Mouse (Mus musculus) kidney, embryonic 15.5 days (tissue): ENCODE results near the gene Socs3. TPM values are rescaled to one million over a fixed set of nuclear protein-coding genes. Genes with fewer than 3 reads are reported as not detected.
A peak's percentile ranks its signal among the peaks of the same experiment; 100 is the strongest.

ENCODE experiments used
- ATAC-seq: fragments of 200-750 bp; cut with Nextera tagmentation; replicated peaks from 2 replicates; pipeline ENCODE4 v1.8.0; 2017; ENCODE audit warnings: moderate TSS enrichment; ENCODE audit not compliant: low FRiP score
- H3K27ac ChIP-seq: fragments of 300-500 bp; sonication (generic); 2 replicates; pipeline ENCODE4 v1.5.1; 2015; ENCODE audit warnings: mild to moderate bottlenecking, inconsistent platforms
- H3K27me3 ChIP-seq: fragments of 300-500 bp; sonication (generic); 2 replicates; pipeline ENCODE4 v1.6.1; 2015; ENCODE audit warnings: inconsistent platforms
- H3K36me3 ChIP-seq: fragments of 300-500 bp; sonication (generic); 2 replicates; pipeline ENCODE4 v1.6.1; 2015; ENCODE audit warnings: inconsistent platforms
- H3K4me1 ChIP-seq: fragments of 300-500 bp; sonication (generic); 2 replicates; pipeline ENCODE4 v1.6.1; 2015; ENCODE audit warnings: inconsistent platforms
- H3K4me2 ChIP-seq: fragments of 300-500 bp; sonication (generic); 2 replicates; pipeline ENCODE4 v1.6.1; 2015; ENCODE audit warnings: moderate library complexity, mild to moderate bottlenecking, inconsistent platforms
- H3K4me3 ChIP-seq: fragments of 300-500 bp; sonication (generic); replicated peaks from 2 replicates; pipeline ENCODE4 v1.5.1; 2015; ENCODE audit warnings: mild to moderate bottlenecking, inconsistent platforms
- H3K9ac ChIP-seq: fragments of 300-500 bp; sonication (generic); 2 replicates; pipeline ENCODE4 v1.6.1; 2015; ENCODE audit warnings: mild to moderate bottlenecking, inconsistent platforms
- H3K9me3 ChIP-seq: fragments of 300-500 bp; sonication (generic); replicated peaks from 2 replicates; pipeline ENCODE4 v1.6.1; 2016; ENCODE audit warnings: inconsistent platforms
- WGBS: fragments of 180-500 bp; shearing (Covaris S2); methylation state at CpG from one replicate; pipeline ENCODE4 v1.1.7; 2015; ENCODE audit warnings: mixed read lengths; 5-methylcytosine and 5-hydroxymethylcytosine counted together
- polyA plus RNA-seq: library from polyadenylated mRNA; unstranded; fragments of >200 nt; fragmentation: Nextera tagmentation; extraction: Ambion mirVana; gene quantifications from 2 replicates; pipeline ENCODE4 v1.2.1, GENCODE M21; 2015

Gene Socs3
- 14.1 and 15.2 TPM in 2 replicates for polyA plus RNA-seq

DNA sequence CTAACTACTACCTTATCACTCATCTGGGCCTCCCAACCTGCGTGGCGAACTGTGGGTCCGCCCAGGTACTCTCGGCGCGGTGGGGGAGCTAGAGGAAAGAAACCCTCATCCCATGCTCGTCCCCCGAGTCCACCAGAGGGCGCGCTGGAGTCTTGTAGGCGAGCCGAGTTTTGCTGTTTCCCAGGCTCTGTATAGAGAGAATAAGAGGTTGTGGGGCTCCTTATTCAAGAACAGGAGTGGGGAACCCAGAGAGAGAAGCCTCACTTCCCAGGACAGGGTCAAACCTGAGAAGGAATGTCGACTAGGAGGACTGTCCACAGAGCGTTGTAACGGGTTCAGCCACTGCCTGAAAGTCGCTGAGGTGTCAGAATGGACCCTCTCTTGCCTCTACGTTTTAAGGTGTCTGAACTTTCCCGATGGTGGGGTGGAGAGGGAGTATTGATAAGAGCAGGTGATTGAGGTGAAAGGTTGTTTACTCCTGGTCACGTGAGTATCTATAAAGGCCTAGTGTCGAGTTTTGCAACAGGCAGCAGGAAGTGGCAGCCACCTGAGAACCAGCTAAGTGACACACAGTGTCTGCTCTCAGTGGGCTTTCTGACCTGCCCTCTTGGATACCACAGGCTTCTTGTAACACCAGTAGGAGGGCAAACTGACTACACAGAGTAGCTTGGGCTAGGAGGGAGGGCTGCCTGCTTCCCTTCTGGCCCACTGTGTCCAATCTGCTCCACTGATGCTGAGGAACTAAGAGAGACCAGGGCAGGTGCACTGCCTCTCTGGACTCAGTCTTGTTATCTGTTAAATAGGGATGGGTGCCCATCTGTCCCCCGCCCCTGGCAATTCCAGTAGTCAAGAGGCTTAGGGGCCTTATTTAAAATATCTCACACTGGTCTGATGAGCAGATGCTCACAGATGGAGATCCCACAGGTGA lies at the start of gene Socs3:
Socs3 (minus strand) TSS at position 103 of the 928 bp plus-strand sequence.
- ATAC-seq, result peak; percentile 26

DNA sequence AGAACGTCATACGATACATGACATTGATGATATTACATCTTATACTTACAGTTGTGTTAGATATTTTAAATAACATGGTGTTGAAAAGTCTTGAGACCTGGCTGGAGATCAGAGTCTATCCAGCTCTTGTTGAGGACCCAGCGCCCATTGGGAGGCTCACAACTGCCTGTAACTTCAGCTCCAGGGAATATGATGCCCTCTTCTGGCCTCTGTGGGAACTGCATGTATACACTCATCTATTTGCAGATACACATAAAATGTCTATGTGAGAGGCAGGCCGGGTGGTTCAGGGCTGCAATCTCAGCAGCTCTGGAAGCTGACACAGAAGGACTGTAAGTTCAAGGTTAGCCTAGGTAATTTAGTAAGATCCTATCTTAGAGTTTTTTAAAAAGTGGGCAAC lies 48.5 kb upstream of the Socs3 start:
- Histone ChIP-seq H3K9ac (no peak overlapping the region), H3K27me3 (no peaks in the 10 kb centered on the region), H3K4me3 (no peak overlapping the region), H3K27ac (no peak overlapping the region), H3K4me1 (peaks cover 14% of the 10 kb centered on the region), H3K4me2 (no peak overlapping the region), H3K9me3 (no peaks in the 10 kb centered on the region), H3K36me3 (peaks cover 61% of the 10 kb centered on the region)
- WGBS, result 98% methylated on average over 4 of the region's 4 CpGs
- ATAC-seq, result no peak

More for the DNA sequence above, at the start of gene Socs3:
- Histone ChIP-seq H3K4me3 (peak within 1 kb of the TSS; percentile 75), H3K4me1 (peaks cover 71% of the 10 kb centered on the region), H3K9ac (peak within 1 kb of the TSS; percentile 70), H3K36me3 (peaks cover 9% of the 10 kb centered on the region), H3K9me3 (no peaks in the 10 kb centered on the region), H3K27ac (peak within 1 kb of the TSS; percentile 97), H3K27me3 (peaks cover 20% of the 10 kb centered on the region), H3K4me2 (peak within 1 kb of the TSS; percentile 89)
- 11% methylated on average over 21 of the region's 21 CpGs for WGBS

DNA sequence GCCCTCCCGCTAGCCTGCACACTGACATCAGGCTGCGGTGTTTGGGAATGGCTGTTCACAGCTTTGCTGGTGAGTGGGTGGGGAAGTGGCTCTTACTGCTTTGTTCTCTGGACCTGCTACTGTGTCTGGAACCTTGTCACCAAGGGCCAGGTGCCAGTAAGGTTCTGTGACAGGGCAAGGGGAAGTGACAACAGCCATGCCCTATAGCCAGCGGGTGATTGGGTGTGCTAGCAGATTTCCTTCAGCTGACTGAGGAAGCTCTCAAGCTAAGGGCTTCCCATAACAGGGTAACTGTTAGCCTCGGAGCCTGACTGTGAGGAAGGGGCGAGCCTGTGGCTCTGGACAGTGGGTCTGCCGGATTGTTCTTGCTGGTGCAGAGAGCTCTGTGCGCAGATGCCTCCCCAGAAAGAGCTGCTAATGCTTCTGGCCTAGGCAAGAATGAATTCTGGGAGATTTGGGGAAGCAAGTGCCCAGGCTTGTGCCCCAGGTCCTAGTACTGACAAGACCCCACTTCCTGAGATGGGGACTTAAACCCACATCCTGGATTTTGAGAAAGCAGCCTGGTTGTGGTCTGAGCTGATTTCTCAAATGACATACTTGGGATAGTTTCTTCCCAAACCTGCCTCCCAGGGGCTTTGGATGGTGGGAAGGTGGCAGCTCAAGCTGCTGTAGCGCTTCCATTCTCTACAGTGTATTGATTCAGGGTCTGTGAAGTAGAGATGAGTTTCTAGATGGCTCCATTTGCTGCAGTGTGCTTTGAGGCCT lies 45.7 kb upstream of the Socs3 start:
- Histone ChIP-seq H3K9ac (no peak overlapping the region), H3K27ac (no peak overlapping the region), H3K27me3 (no peaks in the 10 kb centered on the region), H3K4me1 (peaks cover 28% of the 10 kb centered on the region), H3K4me3 (no peak overlapping the region), H3K4me2 (no peak overlapping the region), H3K9me3 (no peaks in the 10 kb centered on the region), H3K36me3 (peaks cover 46% of the 10 kb centered on the region)
- 94% methylated on average over 8 of the region's 8 CpGs for WGBS
- no peak for ATAC-seq

DNA sequence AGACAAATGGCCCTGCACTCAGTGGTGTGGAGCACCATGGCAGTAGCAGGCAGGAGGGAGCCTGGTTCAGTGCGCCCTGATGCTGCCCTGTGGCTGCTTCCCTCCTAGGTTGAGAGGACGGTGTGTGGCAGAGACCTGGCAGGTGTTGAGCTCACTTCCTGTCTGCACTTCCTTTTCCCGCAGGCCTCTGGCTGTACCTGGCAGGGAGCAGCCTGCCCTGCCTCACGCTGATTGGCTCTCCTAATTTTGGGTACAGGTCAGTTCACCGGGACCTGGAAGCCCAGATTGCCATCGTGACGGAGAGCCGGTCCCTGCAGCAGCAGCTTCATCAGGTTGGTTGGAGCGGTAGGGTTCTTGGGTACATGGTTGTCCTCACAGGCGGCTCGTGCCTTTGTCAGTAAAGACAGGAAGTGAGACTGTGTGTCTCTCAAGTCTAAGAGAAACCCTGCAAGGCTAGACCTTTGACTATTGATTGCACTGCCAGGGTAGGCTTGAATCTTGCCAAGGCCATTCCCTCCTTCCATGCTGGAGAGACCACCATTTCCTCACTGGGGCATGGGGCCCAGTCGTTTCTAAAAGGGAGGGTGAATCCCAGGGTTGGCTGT lies 44.6 kb upstream of the Socs3 start:
- Histone ChIP-seq H3K4me2 (no peak overlapping the region), H3K36me3 (peaks cover 36% of the 10 kb centered on the region), H3K27ac (no peak overlapping the region), H3K27me3 (no peaks in the 10 kb centered on the region), H3K9me3 (no peaks in the 10 kb centered on the region), H3K4me3 (no peak overlapping the region), H3K9ac (no peak overlapping the region), H3K4me1 (peaks cover 39% of the 10 kb centered on the region)
- no peak for ATAC-seq
- WGBS, result 85% methylated on average over 12 of the region's 12 CpGs

DNA sequence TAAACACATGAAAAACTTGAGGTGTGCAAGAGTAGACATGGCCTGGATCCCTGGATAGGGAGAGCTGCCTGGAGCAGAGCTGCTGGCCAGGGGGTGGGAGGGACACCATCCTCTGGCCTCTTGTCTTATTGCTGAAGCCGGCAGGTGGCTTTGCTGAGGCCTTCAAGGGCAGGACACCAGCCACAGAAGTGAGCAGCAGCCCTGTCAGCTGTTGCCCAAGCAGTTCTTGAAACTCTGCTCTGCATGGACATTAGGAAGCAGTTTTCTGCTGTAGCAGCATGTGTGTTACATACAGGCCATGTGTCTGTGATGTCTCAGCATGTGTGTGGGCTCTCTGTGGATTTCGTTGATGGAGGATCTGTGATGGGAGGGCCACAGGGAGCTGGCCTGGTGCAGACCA lies 43.5 kb upstream of the Socs3 start:
- peaks cover 51% of the 10 kb centered on the region for H3K4me1 ChIP-seq
- H3K4me3 ChIP-seq, result no peak overlapping the region
- 72% methylated on average over 2 of the region's 2 CpGs for WGBS
- no peaks in the 10 kb centered on the region for H3K9me3 ChIP-seq
- ATAC-seq, result no peak
- H3K27ac ChIP-seq, result no peak overlapping the region
- no peak overlapping the region for H3K4me2 ChIP-seq
- no peaks in the 10 kb centered on the region for H3K27me3 ChIP-seq
- H3K36me3 ChIP-seq, result peaks cover 25% of the 10 kb centered on the region
- no peak overlapping the region for H3K9ac ChIP-seq

DNA sequence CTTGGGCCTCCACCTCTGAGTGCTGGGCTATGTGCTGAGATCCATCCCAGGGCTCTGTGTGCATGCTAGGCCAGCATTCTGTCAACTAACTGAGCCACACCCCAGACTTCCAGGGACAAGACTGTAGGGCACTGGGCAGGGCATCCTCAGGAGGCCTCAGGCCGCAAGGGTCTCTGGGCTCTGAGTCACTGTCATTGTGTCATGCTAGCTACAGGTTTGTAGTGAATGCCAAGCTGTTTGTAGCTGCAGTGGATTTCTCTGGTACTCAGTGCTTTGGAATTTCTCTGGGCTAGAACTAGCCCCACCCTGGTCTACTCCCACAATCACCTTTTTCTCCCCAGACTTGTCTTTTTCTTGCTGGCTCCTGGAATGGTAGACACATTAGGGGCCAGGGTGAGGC lies 42.7 kb upstream of the Socs3 start:
- no peak for ATAC-seq
- Histone ChIP-seq H3K4me3 (no peak overlapping the region), H3K4me2 (no peak overlapping the region), H3K27ac (no peak overlapping the region), H3K27me3 (no peaks in the 10 kb centered on the region), H3K9ac (no peak overlapping the region), H3K9me3 (no peaks in the 10 kb centered on the region), H3K36me3 (peaks cover 17% of the 10 kb centered on the region), H3K4me1 (peaks cover 58% of the 10 kb centered on the region)
- WGBS, result 86% methylated on average over 1 of the region's 1 CpGs

DNA sequence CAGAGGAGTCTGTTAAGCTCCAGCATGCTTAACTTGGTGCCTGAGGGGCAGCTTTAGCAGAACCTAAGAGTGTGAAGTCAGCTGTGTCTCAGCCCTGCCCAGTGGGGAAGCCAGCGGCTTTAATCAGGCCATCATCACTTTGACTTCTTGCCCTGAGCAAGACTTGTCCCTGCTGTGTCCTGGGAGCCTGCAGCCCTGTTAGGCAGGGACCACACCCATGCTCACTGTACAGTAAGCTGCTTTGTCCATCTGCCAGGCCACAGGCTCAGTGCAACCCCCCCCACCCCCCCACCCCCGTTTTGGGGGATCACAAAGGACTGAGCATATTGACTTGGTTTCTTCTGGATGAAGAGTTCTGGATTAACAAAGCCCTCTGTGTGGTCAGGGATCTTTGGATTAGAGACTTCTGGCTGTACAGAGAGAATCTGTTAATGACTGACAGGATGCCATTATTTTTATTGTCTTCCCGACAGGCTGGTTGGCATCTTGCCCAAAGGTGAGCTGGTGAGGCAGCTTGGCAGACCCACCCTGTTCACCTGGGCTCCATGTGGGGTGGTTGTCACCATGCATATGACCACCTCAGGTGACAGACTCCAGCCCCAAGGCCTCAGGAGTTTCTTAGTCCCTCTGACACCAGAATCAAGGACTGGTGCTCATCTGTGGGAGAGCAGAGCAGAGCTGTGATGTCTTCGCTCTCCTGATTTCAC lies 40.2 kb upstream of the Socs3 start:
- H3K27me3 ChIP-seq, result no peaks in the 10 kb centered on the region
- H3K27ac ChIP-seq, result peak overlapping the region; percentile 65
- 0 out of 2 replicates have a peak overlapping the region, but pooled peaks have one; percentile 3 for H3K9ac ChIP-seq
- H3K4me1 ChIP-seq, result peaks cover 66% of the 10 kb centered on the region
- no peak; the same call in 1 of the 2 replicates for ATAC-seq
- H3K4me3 ChIP-seq, result no peak overlapping the region
- H3K4me2 ChIP-seq, result no peak overlapping the region
- H3K9me3 ChIP-seq, result no peaks in the 10 kb centered on the region
- 52% methylated on average over 4 of the region's 4 CpGs for WGBS
- H3K36me3 ChIP-seq, result peaks cover 26% of the 10 kb centered on the region

DNA sequence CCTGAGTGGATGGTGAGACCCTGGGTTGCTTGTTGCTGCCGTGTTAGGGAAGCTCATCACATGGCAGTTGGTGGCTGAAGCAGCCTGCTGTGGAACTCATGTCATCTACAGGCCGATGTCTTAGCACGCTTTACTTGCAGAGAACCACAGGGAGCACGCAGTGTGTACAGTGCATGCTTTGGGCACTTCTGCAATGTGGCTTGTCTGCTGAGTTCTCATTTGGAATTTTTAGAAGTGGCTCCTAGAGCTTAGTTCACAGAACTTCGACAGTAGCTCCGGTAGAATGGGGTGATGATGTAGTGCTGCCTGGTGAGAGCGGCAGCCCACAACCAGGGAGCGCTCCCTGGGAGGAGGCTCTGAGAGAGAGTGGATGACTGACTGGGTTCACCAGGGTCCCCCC lies 39.0 kb upstream of the Socs3 start:
- Histone ChIP-seq H3K4me1 (peaks cover 78% of the 10 kb centered on the region), H3K27ac (peak overlapping the region; percentile 65; the same call in 1 of the 2 replicates), H3K4me2 (no peak overlapping the region), H3K36me3 (peaks cover 30% of the 10 kb centered on the region), H3K27me3 (no peaks in the 10 kb centered on the region), H3K9me3 (no peaks in the 10 kb centered on the region), H3K4me3 (no peak overlapping the region), H3K9ac (no peak overlapping the region)
- ATAC-seq, result no peak
- WGBS, result 80% methylated on average over 8 of the region's 8 CpGs

DNA sequence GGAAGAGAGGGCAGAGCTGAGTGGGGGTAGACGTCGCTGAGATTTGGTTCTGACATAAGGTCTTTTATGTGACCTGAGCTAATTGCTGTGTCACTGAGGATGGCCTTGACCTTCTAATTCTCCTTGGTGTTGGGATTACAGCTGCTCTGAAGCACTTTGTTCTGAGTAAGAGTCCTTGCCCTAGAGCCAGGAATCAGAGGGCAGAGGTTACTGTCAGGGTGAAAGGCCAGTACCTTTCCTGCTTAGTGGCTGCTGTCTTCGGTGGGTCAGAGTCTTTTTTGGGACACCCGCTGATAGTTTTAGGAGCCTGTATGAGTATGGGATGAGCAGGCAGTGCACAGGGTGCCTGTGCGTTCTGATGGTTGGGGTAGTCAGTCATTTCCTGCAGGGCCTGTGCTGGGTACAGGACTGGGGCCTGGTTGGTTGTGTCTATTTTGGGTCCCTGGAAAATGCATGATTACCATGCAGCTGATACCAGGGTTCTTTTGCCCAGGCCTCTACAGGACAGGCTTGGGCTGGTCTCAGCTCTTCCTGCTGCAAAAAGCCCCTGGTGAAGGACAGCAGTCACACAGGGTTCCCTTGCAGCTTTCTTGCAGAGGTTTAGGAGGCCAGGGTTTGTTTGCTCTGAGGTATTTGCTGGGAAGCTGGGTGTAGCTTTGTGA lies 38.4 kb upstream of the Socs3 start:
- H3K27ac ChIP-seq, result peak overlapping the region; percentile 55; the same call in 1 of the 2 replicates

DNA sequence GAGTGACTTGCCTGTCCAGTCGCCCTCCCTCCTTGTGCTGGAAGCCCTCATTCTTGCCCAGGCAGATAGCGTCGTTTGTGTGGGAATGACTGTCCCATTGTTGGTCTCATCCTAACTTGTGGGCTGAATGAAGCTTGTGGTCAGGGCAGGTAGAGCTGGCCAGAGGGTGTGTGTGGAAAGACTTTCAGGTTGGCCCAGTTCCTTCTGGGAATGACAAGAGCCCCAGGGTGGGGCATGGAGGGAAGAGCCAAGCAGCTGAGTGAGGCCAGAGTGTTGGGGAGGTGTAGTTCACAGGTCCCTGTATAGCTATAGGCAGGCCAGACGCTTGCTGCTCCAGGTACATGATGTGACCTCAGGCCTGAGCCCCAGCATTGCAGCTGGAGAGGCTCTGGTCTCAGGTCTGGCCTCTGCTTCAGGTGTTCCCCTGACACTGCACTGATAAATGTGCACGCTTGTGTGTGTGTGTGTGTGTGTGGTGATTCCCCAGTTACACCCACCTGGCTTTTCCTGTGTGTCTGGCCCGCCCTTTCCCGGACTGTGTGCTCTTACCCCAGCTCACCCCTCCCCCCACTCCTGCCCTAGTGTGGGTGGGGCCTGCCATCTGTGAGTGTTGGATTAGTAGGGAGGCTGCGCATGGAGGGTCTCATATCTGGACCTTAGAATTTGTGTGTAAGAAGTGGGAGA lies 37.8 kb upstream of the Socs3 start:
- WGBS, result 68% methylated on average over 8 of the region's 8 CpGs
- Histone ChIP-seq H3K27ac (no peak overlapping the region), H3K27me3 (no peaks in the 10 kb centered on the region), H3K9me3 (no peaks in the 10 kb centered on the region), H3K4me2 (no peak overlapping the region), H3K36me3 (peaks cover 41% of the 10 kb centered on the region), H3K4me3 (no peak overlapping the region), H3K4me1 (peaks cover 78% of the 10 kb centered on the region), H3K9ac (no peak overlapping the region)
- ATAC-seq, result no peak

More for the DNA sequence above, 38.4 kb upstream of the Socs3 start:
- no peak for ATAC-seq
- H3K4me2 ChIP-seq, result no peak overlapping the region
- H3K4me3 ChIP-seq, result no peak overlapping the region
- peaks cover 79% of the 10 kb centered on the region for H3K4me1 ChIP-seq
- H3K9me3 ChIP-seq, result no peaks in the 10 kb centered on the region
- WGBS, result 56% methylated on average over 5 of the region's 5 CpGs
- no peak overlapping the region for H3K9ac ChIP-seq
- H3K36me3 ChIP-seq, result peaks cover 36% of the 10 kb centered on the region
- H3K27me3 ChIP-seq, result no peaks in the 10 kb centered on the region
